Mouse (Mus musculus): ENCODE measurements around the gene Slc38a8.

Slc38a8 gene

DNA sequence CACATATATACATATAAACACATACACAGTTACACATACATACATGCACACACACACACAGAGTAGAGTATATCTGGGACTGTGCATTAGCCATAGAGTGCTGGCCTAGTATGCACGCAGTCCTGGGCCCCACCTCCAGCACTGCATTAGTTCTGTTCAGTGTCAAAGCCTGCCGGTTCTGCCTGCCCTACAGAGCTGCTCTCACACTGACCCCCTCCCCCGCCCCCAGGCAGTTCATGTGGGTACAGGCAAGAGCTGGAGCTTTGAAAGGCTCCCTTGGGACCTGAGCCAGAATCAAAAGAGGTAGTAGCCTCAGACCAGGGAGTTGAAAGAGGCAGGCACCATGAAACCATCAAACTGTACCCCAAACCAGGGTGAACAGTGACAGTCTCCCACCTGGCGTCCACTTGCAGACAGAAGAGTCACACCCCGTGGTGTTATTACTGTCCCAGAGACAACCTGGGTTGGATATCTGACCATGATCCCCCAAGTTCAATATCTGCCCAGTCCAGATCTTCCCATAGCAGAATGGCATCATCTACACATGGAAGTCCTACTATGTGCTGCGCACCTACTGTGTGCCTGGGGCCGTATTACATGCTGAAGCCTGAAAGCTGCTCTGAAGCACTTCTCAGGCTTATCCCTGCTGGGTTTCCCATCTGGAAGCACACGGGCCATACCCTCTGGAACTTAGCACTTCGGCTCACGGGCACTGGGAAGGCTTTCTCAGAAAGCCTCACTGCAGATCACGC, 17.2 kb downstream of the Slc38a8 start:
- DNase-seq (ENCODE audit: low spot score in 2 of 2) = no peak

GRCm38 (mm10) chr8:119478684-119479083, 22.8 kb downstream of the Slc38a8 start:
- no peak for DNase-seq (ENCODE audit: low spot score in 2 of 2)

- no peak for DNase-seq (ENCODE audit: low spot score in 2 of 2)
Measured at GRCm38 (mm10) chr8:119468091-119468490, 33.4 kb downstream of the Slc38a8 start.

DNA sequence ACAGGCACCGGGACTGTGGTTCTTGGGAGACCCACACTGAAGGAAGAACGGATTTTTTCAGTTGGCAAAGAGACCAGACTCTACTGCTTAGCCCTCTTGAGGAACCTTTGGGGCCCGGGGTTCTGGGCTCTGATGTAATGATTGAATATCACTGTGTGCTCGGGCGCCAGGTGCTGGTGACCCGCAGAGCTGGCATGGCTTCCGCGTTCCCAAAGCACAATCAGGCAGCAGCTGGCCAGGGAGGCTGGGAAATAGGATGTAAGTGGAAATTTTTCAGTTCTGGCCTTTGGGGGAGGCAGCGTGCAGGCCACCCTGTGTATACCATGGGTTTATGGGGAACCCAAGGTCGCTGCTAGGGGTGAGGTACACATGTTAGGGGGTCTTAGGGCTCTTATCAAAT, 34.7 kb downstream of the Slc38a8 start:
- DNase-seq (ENCODE audit: low spot score in 2 of 2) = no peak

DNA sequence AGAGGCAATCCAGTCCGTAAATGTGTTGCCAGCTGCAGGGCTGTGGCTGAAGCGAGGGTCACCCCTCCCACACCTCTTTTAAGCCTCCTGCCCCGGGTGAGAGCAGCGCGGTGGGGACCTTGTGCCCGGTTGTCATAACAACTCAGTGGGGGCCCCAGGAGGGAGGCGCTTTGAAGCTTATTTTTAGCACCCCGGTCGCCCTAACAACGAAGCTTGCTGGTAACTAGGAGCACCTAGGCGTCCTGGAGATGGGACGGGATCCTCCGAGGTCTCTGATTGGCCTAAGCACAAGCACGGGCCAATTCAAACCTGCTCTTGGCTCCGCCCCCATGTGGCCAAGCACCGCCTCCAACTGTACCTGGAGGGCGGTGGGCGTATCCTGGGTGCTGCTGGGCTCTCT, 35.4 kb downstream of the Slc38a8 start:
- no peak for DNase-seq (ENCODE audit: low spot score in 2 of 2)

GRCm38 (mm10) chr8:119463709-119464108, 37.8 kb downstream of the Slc38a8 start:
- no peak for DNase-seq (ENCODE audit: low spot score in 2 of 2)

DNA sequence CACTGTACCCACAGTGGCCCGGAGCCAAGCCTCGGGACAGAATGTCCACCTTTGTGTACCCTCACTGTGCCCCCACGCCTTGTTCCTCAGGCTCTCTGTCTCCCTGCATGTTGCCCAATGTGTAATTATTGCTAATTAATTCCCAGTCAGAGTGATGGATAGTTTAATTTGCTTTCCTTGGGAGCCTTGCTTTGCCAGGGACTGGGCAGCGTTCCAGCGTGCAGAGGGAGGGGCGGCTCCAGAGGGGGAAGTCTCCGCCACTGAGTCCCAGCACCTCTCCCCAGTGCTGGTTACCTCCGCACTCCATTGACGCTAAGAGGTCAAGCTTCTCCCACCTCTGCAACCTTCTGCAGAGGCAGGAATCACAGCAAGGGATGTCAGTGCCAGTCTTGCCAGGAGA, 40.1 kb downstream of the Slc38a8 start:
- DNase-seq (ENCODE audit: low spot score in 2 of 2) = no peak

DNA sequence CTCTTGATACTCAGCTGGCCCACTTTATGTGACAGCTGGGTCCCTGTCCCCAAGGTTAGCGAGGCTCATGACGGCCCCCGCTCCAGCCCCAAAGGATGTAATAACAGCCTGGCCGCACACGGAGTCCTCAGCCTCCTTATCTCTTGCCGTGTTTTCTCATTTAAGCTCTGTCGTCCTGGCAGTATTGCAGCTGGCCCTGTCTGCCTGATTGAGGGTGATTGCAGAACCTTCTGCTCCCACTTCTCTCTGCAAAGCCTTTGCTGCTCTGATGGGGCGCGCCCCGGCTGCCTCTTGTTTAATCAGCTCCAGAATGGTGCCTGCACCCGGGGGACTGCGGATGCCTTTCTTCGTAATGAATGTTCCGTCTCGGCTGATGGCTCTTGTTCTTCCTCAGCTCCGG, 41.8 kb downstream of the Slc38a8 start:
- peak in 1 of 2 experiments; percentile 48 for DNase-seq (ENCODE audit: low spot score in 2 of 2)

- no peak for DNase-seq (ENCODE audit: low spot score in 2 of 2)
Measured at GRCm38 (mm10) chr8:119456045-119456444, 45.5 kb downstream of the Slc38a8 start.

- DNase-seq (ENCODE audit: low spot score in 2 of 2) = no peak
Measured at GRCm38 (mm10) chr8:119452919-119453318, 48.6 kb downstream of the Slc38a8 start.

- DNase-seq (ENCODE audit: low spot score in 2 of 2) = no peak
Measured at GRCm38 (mm10) chr8:119451131-119451530, 50.4 kb downstream of the Slc38a8 start.

DNA sequence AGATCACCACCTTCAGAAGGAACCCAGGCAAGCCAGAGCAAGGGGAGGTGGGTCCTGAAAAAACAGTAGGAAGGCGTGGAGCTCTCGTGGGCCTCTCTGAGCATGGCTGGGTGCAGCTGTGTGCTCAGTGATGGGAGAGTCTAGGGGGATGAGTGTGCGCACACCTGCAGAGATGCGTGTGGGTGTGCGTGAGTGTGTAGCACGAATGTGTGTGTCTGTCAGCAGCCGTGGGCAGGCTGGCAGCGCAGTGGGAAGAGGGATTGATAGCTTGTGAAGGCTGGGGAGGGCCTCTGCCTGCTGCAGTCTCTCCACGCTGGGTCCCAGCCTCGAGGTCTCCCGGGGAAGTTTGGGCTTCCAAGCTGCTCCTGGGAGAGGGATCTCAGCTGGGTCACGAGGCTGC, 51.9 kb downstream of the Slc38a8 start:
- DNase-seq (ENCODE audit: low spot score in 2 of 2) = no peak

- no peak for DNase-seq (ENCODE audit: low spot score in 2 of 2)
Measured at GRCm38 (mm10) chr8:119447781-119448170, 53.7 kb downstream of the Slc38a8 start.

GRCm38 (mm10) chr8:119446990-119447780, 54.3 kb downstream of the Slc38a8 start:
- DNase-seq (ENCODE audit: low spot score in 2 of 2) = no peak

GRCm38 (mm10) chr8:119446211-119446989, 55.1 kb downstream of the Slc38a8 start, which contains the start of gene Necab2:
Gene Necab2 (plus strand): TSS chr8:119446719.
- DNase-seq (ENCODE audit: low spot score in 2 of 2) = peak; percentile 74 to 77

DNA sequence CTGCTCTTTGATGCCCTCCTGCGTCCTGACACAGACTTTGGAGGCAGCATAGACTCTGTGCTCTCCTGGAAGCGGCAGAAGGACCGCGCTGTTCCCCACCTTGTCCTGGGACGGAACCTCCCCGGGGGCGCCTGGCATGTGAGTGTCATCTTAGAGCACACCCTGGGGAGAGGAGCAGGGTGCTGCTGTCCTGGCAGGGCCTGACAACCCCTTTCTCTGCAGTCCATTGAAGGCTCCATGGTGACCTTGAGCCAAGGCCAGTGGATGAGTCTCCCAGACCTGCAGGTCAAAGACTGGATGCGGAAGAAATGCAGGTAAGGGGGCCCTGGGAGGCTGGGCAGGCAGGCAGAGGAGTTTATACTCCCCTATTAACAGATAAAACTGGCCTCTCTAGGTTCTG, 58.5 kb downstream of the Slc38a8 start:
- DNase-seq (ENCODE audit: low spot score in 2 of 2) = no peak

- no peak for DNase-seq (ENCODE audit: low spot score in 2 of 2)
Measured at GRCm38 (mm10) chr8:119442013-119442412, 59.5 kb downstream of the Slc38a8 start.

DNA sequence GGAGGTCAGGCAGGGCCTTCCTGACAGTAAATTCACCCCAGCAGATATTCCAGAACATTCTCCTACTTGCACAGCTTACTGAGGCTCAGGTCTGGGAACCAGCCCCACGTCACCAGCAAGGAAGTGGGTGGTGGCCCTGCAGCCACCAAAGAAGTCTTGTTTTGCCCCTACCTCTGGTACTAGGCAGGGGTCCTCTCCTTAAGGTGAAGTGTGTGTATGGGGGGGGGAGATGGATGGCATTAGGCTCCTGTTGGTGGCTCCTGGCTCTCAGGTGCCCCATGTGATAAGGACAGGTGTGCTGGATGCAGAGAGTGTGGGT, 60.6 kb downstream of the Slc38a8 start:
- DNase-seq (ENCODE audit: low spot score in 2 of 2) = no peak

- DNase-seq (ENCODE audit: low spot score in 2 of 2) = peak; percentile 79 to 81
Measured at GRCm38 (mm10) chr8:119440250-119440951, 61.1 kb downstream of the Slc38a8 start.

DNA sequence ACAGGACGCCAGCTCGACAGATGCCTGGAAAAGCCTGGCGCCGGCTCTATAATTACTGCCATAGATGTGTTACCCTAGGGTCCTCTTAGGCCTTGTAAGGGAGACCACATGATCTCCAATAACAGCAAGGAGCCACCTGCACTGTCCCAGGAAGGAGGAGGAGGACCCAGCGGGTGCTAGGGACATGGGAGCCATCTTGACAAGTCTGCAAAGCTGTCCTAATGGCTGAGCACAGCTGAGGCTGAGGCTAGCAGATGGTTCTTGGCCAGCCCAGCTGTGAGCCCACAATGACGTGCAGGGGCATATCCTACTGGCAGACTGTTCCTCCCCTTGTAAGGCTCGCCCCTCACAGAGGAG, 61.6 kb downstream of the Slc38a8 start:
- no peak for DNase-seq (ENCODE audit: low spot score in 2 of 2)

DNA sequence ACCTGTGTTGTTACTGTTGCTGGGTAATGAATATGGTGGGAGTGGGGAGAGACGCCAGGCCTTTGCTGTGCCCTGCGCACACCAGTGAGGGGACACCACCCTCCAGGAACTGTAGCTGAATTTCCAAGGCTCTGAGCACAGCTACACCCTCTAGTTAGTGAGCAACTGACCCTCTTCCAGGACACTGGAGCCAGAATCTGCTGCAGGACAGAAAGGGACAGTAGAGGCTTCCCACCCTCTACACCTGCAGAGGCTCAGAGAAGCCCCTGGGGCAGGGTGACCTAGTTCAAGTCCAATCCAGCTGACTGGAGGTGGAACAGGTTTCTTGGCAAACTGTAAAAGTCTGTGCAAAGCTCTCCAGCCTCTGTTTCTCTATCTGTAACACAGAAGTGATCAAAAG, 62.1 kb downstream of the Slc38a8 start:
- DNase-seq (ENCODE audit: low spot score in 2 of 2) = no peak

DNA sequence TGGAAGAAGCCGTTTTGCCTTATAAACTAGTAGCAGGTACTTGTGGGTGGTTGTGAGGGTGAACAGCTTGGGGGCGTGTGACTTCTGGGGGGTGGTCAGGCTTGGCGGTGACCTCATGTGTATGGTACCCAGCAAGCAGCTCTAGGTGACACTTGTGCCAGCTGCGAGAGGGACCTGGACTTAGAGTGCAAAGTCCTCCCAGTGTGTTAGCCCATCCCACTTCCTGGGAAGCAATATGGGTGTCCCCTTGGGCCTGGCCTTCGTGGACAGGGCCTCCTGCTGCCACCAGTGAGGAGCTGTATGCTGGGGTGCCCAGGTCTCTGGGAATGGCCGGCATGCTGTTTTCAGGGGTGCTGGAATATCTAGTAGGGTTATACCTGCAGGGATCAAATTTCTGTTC, 62.6 kb downstream of the Slc38a8 start:
- no peak for DNase-seq (ENCODE audit: low spot score in 2 of 2)

Data from urinary bladder, postnatal 36 days (tissue).